Mouse (Mus musculus) lung, postnatal 0 days (tissue): ENCODE results near the gene Zfp292. TPM values are rescaled to one million over a fixed set of nuclear protein-coding genes. Genes with fewer than 3 reads are reported as not detected.

Experiments
- ATAC-seq: fragments of 200-750 bp; cut with Nextera tagmentation; 2 replicates; pipeline ENCODE4 v1.8.0; 2017; ENCODE audit warnings: moderate library complexity
- DNase-seq: peaks from one replicate; pipeline ENCODE4 v3.0.0-alpha.2; 2016; ENCODE audit warnings: low spot score
- H3K27ac ChIP-seq: fragments of 300-500 bp; sonication (generic); 2 replicates; pipeline ENCODE4 v1.5.1; 2014; ENCODE audit warnings: antibody characterized with exemption, mild to moderate bottlenecking, low read length, mixed read lengths
- H3K27me3 ChIP-seq: fragments of 300-500 bp; sonication (generic); replicated peaks from 2 replicates; pipeline ENCODE4 v1.6.1; 2014; ENCODE audit warnings: low read length, mixed read lengths; ENCODE audit not compliant: insufficient read depth
- H3K36me3 ChIP-seq: fragments of 300-500 bp; sonication (generic); 2 replicates; pipeline ENCODE4 v1.6.1; 2014; ENCODE audit warnings: low read length, mixed read lengths; ENCODE audit not compliant: insufficient read depth
- H3K4me1 ChIP-seq: fragments of 300-500 bp; sonication (generic); 2 replicates; pipeline ENCODE4 v1.6.1; 2014; ENCODE audit warnings: antibody characterized with exemption, low read depth, low read length, mixed read lengths; ENCODE audit not compliant: insufficient read depth
- H3K4me2 ChIP-seq: fragments of 300-500 bp; sonication (generic); replicated peaks from 2 replicates; pipeline ENCODE4 v1.6.1; 2014; ENCODE audit warnings: low read depth, mild to moderate bottlenecking, low read length, moderate library complexity, mixed read lengths
- H3K4me3 ChIP-seq: fragments of 300-500 bp; sonication (generic); 2 replicates; pipeline ENCODE4 v1.5.1; 2014; ENCODE audit warnings: low read depth, low read length
- H3K9ac ChIP-seq: fragments of 300-500 bp; sonication (generic); replicated peaks from 2 replicates; pipeline ENCODE4 v1.6.1; 2014; ENCODE audit warnings: low read depth, mild to moderate bottlenecking
- H3K9me3 ChIP-seq: fragments of 300-500 bp; sonication (generic); 2 replicates; pipeline ENCODE4 v1.6.1; 2016; ENCODE audit warnings: low read length, mixed read lengths
- CTCF ChIP-seq: IDR thresholded peaks from 2 replicates; pipeline ENCODE4 v1.5.1; 2016; ENCODE audit warnings: antibody characterized with exemption, mild to moderate bottlenecking
- EP300 ChIP-seq: IDR thresholded peaks from 2 replicates; pipeline ENCODE4 v1.6.1; 2016; ENCODE audit warnings: antibody characterized with exemption, mild to moderate bottlenecking, control low read depth
- WGBS: fragments of 180-500 bp; shearing (Covaris S2); extraction: QIAGEN DNeasy Blood & Tissue Kit; methylation state at CpG from one replicate; pipeline ENCODE4 v1.1.7; 2014; 5-methylcytosine and 5-hydroxymethylcytosine counted together
- polyA plus RNA-seq: library from polyadenylated mRNA; unstranded; fragments of >200 nt; fragmentation: Nextera tagmentation; extraction: Ambion mirVana; gene quantifications from 2 replicates; pipeline ENCODE4 v1.2.1, GENCODE M21; 2015

Gene Zfp292
- polyA plus RNA-seq, 1 experiment from 2014 or later, result 9.0 TPM

DNA sequence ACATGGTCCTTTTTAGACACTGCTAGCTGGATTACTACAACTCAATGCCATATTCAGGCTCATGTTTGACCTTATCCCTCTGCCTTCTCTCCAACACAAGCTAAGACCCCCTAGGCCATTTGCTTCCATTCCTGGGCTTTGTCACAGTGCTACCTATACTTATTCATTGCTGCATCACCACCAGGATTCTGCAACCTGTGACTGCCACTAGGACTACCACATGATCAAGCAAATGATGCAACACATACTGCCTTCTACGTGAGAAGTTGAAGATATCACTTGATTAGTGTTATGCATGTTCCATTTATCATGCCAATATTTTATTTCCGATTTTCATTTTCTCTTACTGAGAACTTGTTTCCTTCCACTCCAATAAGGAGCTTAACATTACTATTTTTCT is 84.8 kb downstream of the Zfp292 start:
- DNase-seq (no peak), ATAC-seq (no peak)
- no peaks in the 10 kb centered on the region for H3K9me3 ChIP-seq
- 86% methylated on average over 2 of the region's 2 CpGs for WGBS
- H3K4me2 ChIP-seq, result no peak overlapping the region
- H3K36me3 ChIP-seq, result no peaks in the 10 kb centered on the region
- H3K27me3 ChIP-seq, result no peaks in the 10 kb centered on the region
- TF ChIP-seq EP300 (no peak), CTCF (no peak)
- no peak overlapping the region for H3K9ac ChIP-seq
- no peak overlapping the region for H3K27ac ChIP-seq
- H3K4me3 ChIP-seq, result no peak overlapping the region
- no peaks in the 10 kb centered on the region for H3K4me1 ChIP-seq

GRCm38 (mm10) chr4:34797294-34797983 is 85.3 kb downstream of the Zfp292 start:
- H3K9ac ChIP-seq, result no peak overlapping the region
- peak; percentile 73 for DNase-seq
- WGBS, result 54% methylated on average over 8 of the region's 8 CpGs
- no peak overlapping the region for H3K4me3 ChIP-seq
- H3K27me3 ChIP-seq, result no peaks in the 10 kb centered on the region
- H3K4me1 ChIP-seq, result no peaks in the 10 kb centered on the region
- no peaks in the 10 kb centered on the region for H3K36me3 ChIP-seq
- TF ChIP-seq EP300 (no peak), CTCF (no peak)
- no peaks in the 10 kb centered on the region for H3K9me3 ChIP-seq
- H3K4me2 ChIP-seq, result no peak overlapping the region
- no peak overlapping the region for H3K27ac ChIP-seq
- ATAC-seq, result peak; percentile 65

GRCm38 (mm10) chr4:34796294-34796693 is 86.5 kb downstream of the Zfp292 start:
- Histone ChIP-seq H3K9ac (no peak overlapping the region), H3K9me3 (no peaks in the 10 kb centered on the region), H3K27me3 (no peaks in the 10 kb centered on the region), H3K36me3 (no peaks in the 10 kb centered on the region), H3K4me1 (no peaks in the 10 kb centered on the region), H3K4me3 (no peak overlapping the region), H3K4me2 (no peak overlapping the region), H3K27ac (no peak overlapping the region)
- WGBS, result 84% methylated on average over 5 of the region's 5 CpGs
- ATAC-seq (no peak), DNase-seq (no peak)
- TF ChIP-seq EP300 (no peak), CTCF (no peak)

GRCm38 (mm10) chr4:34786476-34786875 is 96.3 kb downstream of the Zfp292 start:
- Histone ChIP-seq H3K36me3 (no peaks in the 10 kb centered on the region), H3K27me3 (no peaks in the 10 kb centered on the region), H3K4me3 (no peak overlapping the region), H3K9ac (no peak overlapping the region), H3K27ac (no peak overlapping the region), H3K4me1 (no peaks in the 10 kb centered on the region), H3K4me2 (no peak overlapping the region), H3K9me3 (no peaks in the 10 kb centered on the region)
- TF ChIP-seq EP300 (no peak), CTCF (no peak)
- DNase-seq (no peak), ATAC-seq (no peak)
- 84% methylated on average over 3 of the region's 3 CpGs for WGBS

DNA sequence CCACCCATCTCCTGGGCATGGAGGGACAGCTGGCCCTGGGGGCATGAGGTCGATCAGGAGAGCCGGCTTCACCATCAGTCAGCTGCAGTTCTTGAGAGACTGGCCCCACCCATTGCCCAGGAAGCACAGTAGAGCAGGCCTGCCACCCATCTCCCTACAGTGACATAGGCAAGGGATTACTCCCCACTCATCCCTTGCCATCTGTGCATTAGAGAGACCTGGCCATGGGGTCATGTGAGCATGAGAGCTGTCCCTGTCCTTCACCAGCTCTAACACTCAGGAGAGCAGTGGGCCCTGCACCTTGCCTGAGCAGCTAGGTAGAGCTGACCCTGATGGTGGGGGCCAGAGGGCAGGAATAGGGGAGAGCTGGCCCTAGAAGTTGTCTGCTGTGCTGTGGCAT is 97.1 kb downstream of the Zfp292 start:
- H3K27me3 ChIP-seq, result no peaks in the 10 kb centered on the region
- ATAC-seq, result no peak
- no peaks in the 10 kb centered on the region for H3K4me1 ChIP-seq
- DNase-seq, result no peak
- no peak for TF ChIP-seq EP300
- no peak for TF ChIP-seq CTCF
- no peak overlapping the region for H3K4me2 ChIP-seq
- no peak overlapping the region for H3K9ac ChIP-seq
- H3K4me3 ChIP-seq, result no peak overlapping the region
- H3K9me3 ChIP-seq, result no peaks in the 10 kb centered on the region
- no peak overlapping the region for H3K27ac ChIP-seq
- WGBS, result 58% methylated on average over 2 of the region's 2 CpGs
- H3K36me3 ChIP-seq, result no peaks in the 10 kb centered on the region

- 60% methylated on average over 5 of the region's 5 CpGs for WGBS
- ATAC-seq, result no peak
- H3K9ac ChIP-seq, result no peak overlapping the region
- H3K27ac ChIP-seq, result no peak overlapping the region
- no peak overlapping the region for H3K4me2 ChIP-seq
- no peaks in the 10 kb centered on the region for H3K27me3 ChIP-seq
- no peak overlapping the region for H3K4me3 ChIP-seq
- H3K9me3 ChIP-seq, result no peaks in the 10 kb centered on the region
- DNase-seq, result no peak
- H3K36me3 ChIP-seq, result no peaks in the 10 kb centered on the region
- TF ChIP-seq EP300, result no peak
- TF ChIP-seq CTCF, result peak; percentile 61
- no peaks in the 10 kb centered on the region for H3K4me1 ChIP-seq
Observed at GRCm38 (mm10) chr4:34784865-34785264, 97.9 kb downstream of the Zfp292 start.

- WGBS, result 39% methylated on average over 4 of the region's 4 CpGs
- no peak for ATAC-seq
- H3K4me1 ChIP-seq, result no peaks in the 10 kb centered on the region
- H3K9me3 ChIP-seq, result no peaks in the 10 kb centered on the region
- DNase-seq, result no peak
- H3K27me3 ChIP-seq, result no peaks in the 10 kb centered on the region
- H3K36me3 ChIP-seq, result no peaks in the 10 kb centered on the region
- TF ChIP-seq CTCF (peak; percentile 61), EP300 (no peak)
- no peak overlapping the region for H3K4me3 ChIP-seq
- H3K27ac ChIP-seq, result no peak overlapping the region
- H3K4me2 ChIP-seq, result no peak overlapping the region
- no peak overlapping the region for H3K9ac ChIP-seq
Observed at GRCm38 (mm10) chr4:34782730-34783129, 100.0 kb downstream of the Zfp292 start.
